Mouse (Mus musculus) cerebellum, postnatal 4 days (tissue): ENCODE data around the gene 4930550C14Rik.

Experiments
- DNase-seq, 2 experiments: peaks; one replicate each; pipeline ENCODE4 v3.0.0; 2022; ENCODE audit warnings: low spot score in 2 of 2, mixed read lengths in 1 of 2

The 4930550C14Rik gene

GRCm38 (mm10) chr9:53404050-53404752, 2.1 kb downstream of the 4930550C14Rik start:
- DNase-seq, result no peak

GRCm38 (mm10) chr9:53404753-53405722, 2.9 kb downstream of the 4930550C14Rik start:
- DNase-seq, result peak; percentile 47 to 68

- no peak for DNase-seq
Measured at GRCm38 (mm10) chr9:53408548-53408947, 6.4 kb downstream of the 4930550C14Rik start.

- DNase-seq, result no peak
Measured at GRCm38 (mm10) chr9:53408953-53409361, 6.8 kb downstream of the 4930550C14Rik start.

- no peak for DNase-seq
Measured at GRCm38 (mm10) chr9:53409427-53409826, 7.3 kb downstream of the 4930550C14Rik start.

GRCm38 (mm10) chr9:53422133-53422896, 20.2 kb downstream of the 4930550C14Rik start:
- no peak for DNase-seq

- no peak for DNase-seq
Measured at GRCm38 (mm10) chr9:53426726-53427125, 24.6 kb downstream of the 4930550C14Rik start.

- no peak for DNase-seq
Measured at GRCm38 (mm10) chr9:53427638-53428037, 25.5 kb downstream of the 4930550C14Rik start.

GRCm38 (mm10) chr9:53435830-53436570, 33.9 kb downstream of the 4930550C14Rik start:
- DNase-seq, result no peak

GRCm38 (mm10) chr9:53450609-53451008, 48.5 kb downstream of the 4930550C14Rik start:
- DNase-seq, result no peak

- no peak for DNase-seq
Measured at GRCm38 (mm10) chr9:53452038-53452437, 49.9 kb downstream of the 4930550C14Rik start.

- DNase-seq, result no peak
Measured at GRCm38 (mm10) chr9:53472806-53473518, 70.8 kb downstream of the 4930550C14Rik start.
